Mouse (Mus musculus) MEL-GATA-1-ER (cell line): ENCODE measurements at regions not wholly inside any gene's neighbourhood (a gene's known extent, or its start where the extent isn't known, plus 50 kb on each side); places are given as distances from the start of the nearest gene placed in this dataset.

Experiments used
- DNase-seq: peaks from one replicate; pipeline ENCODE4 v3.0.0-alpha.2; 2012; ENCODE audit warnings: low read depth; ENCODE audit errors: extremely low read depth

GRCm38 (mm10) chr13:5204143-5204542 lies 595.2 kb upstream of the Akr1e1 start:
- DNase-seq = no peak

GRCm38 (mm10) chr13:5211659-5212058 lies 602.7 kb upstream of the Akr1e1 start:
- DNase-seq = no peak

GRCm38 (mm10) chr13:5229476-5229875 lies 620.5 kb upstream of the Akr1e1 start:
- DNase-seq = no peak

GRCm38 (mm10) chr13:5234232-5234631 lies 625.3 kb upstream of the Akr1e1 start:
- DNase-seq = no peak

GRCm38 (mm10) chr13:5235391-5235790 lies 625.9 kb upstream of the Klf6 start:
- no peak for DNase-seq

- DNase-seq = no peak
These were observed 620.7 kb upstream of the Klf6 start for GRCm38 (mm10) chr13:5240541-5240940.

GRCm38 (mm10) chr13:5242782-5243181 lies 618.5 kb upstream of the Klf6 start:
- DNase-seq = no peak

- DNase-seq = no peak
These were observed 612.5 kb upstream of the Klf6 start for GRCm38 (mm10) chr13:5248671-5249391.

- DNase-seq = no peak
These were observed 603.2 kb upstream of the Klf6 start for GRCm38 (mm10) chr13:5257891-5258660.

GRCm38 (mm10) chr13:5259760-5260159 lies 601.5 kb upstream of the Klf6 start:
- no peak for DNase-seq

- no peak for DNase-seq
These were observed 588.6 kb upstream of the Klf6 start for GRCm38 (mm10) chr13:5272506-5273192.

GRCm38 (mm10) chr13:5276564-5276963 lies 584.7 kb upstream of the Klf6 start:
- no peak for DNase-seq

- no peak for DNase-seq
These were observed 571.4 kb upstream of the Klf6 start for GRCm38 (mm10) chr13:5289753-5290449.

GRCm38 (mm10) chr13:5302141-5302540 lies 559.1 kb upstream of the Klf6 start:
- DNase-seq = no peak

- no peak for DNase-seq
These were observed 554.6 kb upstream of the Klf6 start for GRCm38 (mm10) chr13:5306688-5307087.

- no peak for DNase-seq
These were observed 548.0 kb upstream of the Klf6 start for GRCm38 (mm10) chr13:5313297-5313696.

- no peak for DNase-seq
These were observed 546.3 kb upstream of the Klf6 start for GRCm38 (mm10) chr13:5315011-5315410.

- no peak for DNase-seq
These were observed 543.1 kb upstream of the Klf6 start for GRCm38 (mm10) chr13:5317941-5318856.

- no peak for DNase-seq
These were observed 515.6 kb upstream of the Klf6 start for GRCm38 (mm10) chr13:5345712-5346111.
